Mouse (Mus musculus): ENCODE measurements around the gene Pcsk1n. TPM values are rescaled to one million over a fixed set of nuclear protein-coding genes. Genes with fewer than 3 reads are reported as not detected.

Gene Pcsk1n
- total RNA-seq, 2 experiments from 2014 or later, result not detected

DNA sequence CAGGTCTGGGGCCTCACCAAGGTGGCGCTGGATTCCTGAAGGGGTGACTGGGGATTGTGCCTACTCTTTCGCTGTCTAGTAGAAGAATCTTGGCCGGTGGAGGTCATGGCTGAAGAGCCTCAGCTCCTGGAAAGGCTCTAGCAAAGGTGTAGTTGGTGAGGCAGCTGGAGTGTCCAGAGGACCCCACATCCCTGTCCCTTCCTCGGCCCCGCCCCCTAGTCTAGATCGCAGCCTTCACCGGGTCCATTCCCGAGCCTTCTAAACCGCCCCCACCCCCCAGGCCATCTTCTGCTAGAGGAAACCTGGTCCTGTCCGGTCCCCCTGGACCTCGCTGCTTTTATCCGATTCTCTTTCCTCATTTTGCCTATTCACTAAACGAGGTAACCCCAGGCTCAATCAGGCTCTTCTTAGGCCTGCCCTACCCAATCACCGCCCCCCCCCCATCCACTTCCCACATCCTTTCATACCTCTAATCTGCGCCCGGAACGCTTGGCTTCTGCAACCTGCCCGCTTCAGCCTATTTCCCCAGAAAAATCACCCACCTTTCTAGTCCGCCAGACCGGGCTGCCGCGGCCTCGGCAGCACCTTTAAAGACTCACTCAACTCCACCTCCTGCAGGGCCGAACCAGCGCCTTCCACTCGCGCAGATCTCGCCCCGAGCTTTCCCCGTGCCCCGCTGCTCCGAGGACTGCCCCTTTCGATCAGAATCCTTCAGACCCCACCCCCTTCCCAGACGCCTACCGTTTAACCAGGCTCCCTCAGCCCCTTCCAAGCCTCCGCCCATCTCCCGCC is 27.7 kb downstream of the Pcsk1n start, which contains the start of gene Hdac6:
Gene Hdac6, minus strand, starts transcription at position 782 of the 792 bp plus-strand sequence.
- peak; percentile 8 for DNase-seq

DNA sequence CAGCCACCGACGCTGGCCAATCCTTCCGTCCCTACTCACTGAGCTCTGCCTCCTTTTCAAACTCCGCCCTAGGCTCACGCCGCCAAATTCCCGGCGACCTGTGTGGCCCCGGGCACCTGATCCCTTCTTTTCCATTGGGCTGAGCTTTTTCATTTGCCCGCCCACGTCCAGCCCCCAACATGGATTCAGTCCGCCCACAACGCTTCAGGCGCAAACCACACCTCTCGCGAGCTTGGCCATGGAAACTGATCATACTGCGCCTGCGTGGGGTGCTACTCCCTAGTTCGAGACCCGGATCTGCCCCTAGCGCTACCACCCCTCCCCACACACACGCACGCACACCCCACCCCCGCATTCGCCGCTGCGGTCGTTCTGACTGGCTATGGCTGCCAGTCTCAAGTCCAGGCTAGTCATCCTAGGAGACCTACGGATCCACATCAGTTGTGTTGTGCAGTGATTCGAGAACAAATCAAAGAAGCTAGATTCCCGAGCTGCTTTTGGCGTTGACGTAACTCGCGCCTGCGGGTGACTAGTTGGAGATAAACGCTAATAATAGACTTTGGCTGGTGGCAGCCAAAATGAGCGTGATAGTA is 28.4 kb downstream of the Pcsk1n start:
- DNase-seq, result peak; percentile 94

DNA sequence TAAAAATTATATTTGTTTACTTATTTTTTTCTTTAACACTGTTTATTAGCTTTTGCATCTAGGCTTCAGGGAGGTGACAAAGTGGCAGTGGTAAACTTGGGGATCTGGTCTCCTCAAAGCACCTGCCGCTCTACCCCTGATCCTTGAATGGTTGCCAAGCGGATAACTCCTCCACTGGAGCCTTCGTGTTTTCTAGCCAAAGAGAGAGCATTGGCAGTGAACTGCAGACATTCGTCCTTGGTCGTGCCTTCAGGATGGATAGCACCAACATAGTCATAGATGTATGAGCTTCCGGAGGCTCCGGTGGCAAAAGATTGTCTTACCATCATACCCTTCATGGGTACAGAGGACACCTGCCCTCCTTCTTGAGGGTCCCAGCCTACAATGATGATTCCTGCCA is 30.5 kb downstream of the Pcsk1n start:
- no peak for DNase-seq

DNA sequence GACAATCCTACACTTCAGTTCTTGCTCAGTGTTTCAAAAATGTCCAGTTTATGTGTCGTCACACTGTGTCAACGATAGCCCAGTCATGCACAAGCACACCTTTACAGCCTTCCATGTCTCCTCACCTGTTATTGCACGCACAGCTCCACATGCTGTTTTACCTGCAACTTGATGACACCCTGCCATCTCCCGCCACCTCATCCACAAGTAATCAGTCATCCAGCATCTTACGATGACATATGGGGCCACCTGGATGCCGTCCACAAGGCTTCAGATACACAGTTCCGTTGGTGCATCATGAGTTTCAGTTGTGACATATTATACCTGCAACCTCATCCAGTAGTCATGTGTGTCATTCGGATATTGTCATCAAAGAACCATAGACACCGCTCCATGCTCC is 39.2 kb downstream of the Pcsk1n start:
- DNase-seq, result no peak

DNA sequence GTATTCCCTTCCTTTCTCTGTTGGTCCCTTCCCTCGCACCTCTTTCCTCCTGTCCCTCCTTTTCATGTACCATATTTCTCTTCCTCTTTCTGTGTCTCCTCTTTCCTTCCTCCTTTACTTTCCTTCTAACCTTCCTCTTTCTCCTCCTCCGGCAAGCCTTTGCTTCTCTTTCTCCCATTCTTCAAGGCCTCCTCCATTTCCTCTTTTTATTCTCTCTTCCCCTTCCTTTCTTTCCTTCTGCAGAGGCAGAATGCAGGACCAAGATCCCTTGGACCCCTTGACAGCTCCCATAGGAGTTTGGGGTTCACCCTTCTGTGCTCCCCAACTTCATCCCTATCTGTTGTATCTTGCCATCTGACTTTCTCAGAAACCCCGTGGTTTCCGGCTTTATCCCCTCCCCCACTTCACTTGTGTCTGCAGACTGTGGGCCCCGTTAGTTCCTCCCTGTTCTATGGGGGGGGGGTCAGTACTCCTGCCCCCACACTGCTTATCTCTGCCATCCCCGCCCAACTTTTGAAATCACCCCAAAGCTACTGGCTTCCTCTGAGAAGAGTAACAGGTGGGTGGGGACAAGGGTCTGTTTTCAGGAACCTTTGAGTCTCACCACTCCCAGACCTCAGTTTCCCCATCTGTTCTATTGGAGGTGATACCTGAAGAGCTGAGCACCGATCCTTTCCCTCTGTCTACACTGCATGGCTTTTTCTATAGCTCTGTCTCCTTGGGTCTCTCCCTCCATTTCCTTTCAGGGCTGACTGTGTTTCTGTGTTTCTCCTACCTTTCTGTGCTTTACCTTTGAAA is 44.4 kb downstream of the Pcsk1n start:
- DNase-seq, result no peak

DNA sequence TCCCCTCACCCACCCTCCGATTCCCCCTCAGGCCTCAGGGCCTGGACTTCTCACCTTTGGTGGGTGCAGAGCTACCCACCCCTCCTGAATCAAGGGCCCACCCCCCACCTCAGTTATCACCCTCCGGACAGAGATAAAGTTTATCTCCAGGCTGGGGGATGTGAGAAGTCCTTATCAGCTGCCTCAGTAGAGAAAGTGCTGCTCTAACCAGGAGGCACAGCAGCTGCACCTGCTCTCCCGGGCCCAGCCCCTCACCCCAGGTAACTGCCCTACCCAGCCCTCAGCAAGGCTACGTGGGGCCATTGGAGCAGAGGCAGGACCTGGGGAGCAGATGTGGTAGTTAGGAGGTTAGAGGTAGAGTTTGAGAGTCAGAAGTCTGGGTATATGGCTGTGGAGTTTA is 46.5 kb downstream of the Pcsk1n start:
- no peak for DNase-seq

DNA sequence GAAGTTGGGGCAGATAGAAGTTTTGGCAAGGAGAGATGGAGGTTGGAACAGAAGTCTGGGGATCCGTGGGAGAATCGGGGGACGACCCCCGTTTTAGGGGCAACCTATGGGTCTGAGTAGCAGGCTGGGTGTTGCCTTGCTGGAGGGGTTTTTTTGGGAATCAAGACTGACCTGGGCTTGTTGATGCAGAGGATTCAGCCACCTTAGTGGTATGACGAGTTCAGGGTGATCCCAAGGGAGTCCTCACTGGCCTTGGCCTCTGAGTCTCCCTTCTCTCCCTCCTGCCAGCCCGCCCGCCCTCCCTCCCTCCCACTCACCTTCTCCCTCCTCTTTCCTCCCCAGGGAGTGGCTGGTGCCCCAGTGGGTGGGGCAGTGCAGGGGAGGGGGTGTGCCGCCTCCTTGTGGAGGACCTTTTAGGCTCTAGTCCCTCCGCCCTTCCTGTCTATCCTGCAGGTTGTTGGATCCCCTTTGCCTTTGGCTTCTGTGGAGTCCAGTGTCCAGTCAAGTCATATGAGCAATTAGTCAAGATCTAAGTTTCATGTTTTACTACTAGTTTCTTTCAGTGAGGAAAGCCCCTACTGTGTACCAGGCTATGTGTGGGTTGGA is 48.1 kb downstream of the Pcsk1n start:
- DNase-seq, result no peak

DNA sequence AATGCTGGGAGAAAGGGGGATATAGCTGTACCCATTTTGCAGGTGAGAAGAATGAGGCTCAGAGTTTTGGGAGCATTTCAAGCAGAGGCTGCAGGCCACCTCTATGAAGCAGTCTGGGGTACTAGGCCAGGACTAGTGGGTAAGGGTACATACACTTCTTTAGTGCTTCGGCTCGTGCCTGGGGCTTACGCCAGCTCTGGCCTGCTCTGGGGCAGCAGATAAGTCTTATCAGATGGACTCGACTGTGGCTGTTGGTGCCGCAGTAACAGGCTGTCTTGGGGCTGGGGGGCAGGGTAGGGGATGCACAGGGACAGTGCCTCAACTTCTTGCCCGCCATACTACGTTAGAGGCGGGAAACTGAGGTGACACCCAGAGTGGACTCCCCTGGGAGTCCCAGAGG is 48.6 kb downstream of the Pcsk1n start:
- no peak for DNase-seq

DNA sequence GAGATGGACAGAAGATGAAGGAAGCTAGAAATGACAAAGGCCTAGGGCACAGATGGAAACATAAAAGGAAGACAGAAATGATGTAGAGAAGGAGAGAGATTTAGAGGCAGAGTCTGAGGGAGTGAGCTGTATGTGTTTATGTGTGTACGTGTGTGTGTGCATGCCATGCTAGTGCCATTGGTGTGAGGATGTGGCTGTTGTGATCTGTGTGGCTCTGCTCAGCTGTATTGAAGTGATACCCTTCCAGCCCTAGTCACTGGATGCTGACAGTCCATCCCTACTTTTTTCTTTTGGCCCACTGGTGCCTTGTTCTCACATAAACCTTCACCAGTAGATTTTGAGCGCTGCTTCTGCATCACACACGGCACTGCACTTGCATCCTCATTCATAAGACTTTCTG is 49.3 kb downstream of the Pcsk1n start:
- DNase-seq, result no peak

DNA sequence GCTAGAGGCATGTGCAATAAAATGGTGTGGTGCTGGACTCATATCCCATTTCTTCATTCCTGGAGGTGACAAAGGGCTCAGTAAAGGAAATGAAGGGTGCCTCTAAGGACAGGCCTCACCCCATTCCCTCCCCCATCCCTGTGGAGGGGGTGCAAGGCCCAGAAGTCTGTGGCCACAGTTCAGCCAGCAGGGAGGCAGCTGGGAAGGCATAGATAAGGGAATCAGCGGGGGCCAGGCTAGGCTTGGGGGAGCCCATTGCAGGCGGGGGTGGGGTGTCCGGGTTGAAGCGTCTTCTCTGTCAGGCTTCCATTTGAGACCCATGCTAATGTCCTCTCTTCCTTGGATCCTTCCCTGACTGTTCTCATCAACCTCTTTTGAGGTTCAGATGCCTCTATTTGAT is 51.7 kb downstream of the Pcsk1n start:
- no peak for DNase-seq

Other genes with a start within 250 kb of the Pcsk1n start
- 100 to 1,000 TPM; 101 to 115 TPM for gene Plp2, start 248.4 kb upstream of the Pcsk1n start, total RNA-seq (2021)
- gene Magix, start 238.6 kb upstream of the Pcsk1n start, total RNA-seq (2021), result 1 to 10 TPM; 2.3 to 2.7 TPM
- 10 to 100 TPM; 26.1 to 26.4 TPM for gene Gpkow, start 222.7 kb upstream of the Pcsk1n start, total RNA-seq (2021)
- gene Wdr45, start 205.5 kb upstream of the Pcsk1n start, total RNA-seq (2021), result 10 to 100 TPM; 23.6 to 23.9 TPM
- gene Gm45208, start 197.6 kb upstream of the Pcsk1n start, total RNA-seq (2021), result not detected
- 10 to 100 TPM; 10.3 to 11.0 TPM for gene Praf2, start 191.4 kb upstream of the Pcsk1n start, total RNA-seq (2021)
- gene Ccdc120, start 168.9 kb upstream of the Pcsk1n start, total RNA-seq (2021), result 1 to 10 TPM; 1.2 to 3.0 TPM
- gene Tfe3, start 157.3 kb upstream of the Pcsk1n start, total RNA-seq (2021), result 10 to 100 TPM; 16.2 to 16.5 TPM
- gene Gripap1, start 130.1 kb upstream of the Pcsk1n start, total RNA-seq (2021), result 10 to 100 TPM; 23.7 to 28.4 TPM
- under 1 TPM; 0.48 to 0.59 TPM for gene Kcnd1, start 97.5 kb upstream of the Pcsk1n start, total RNA-seq (2021)
- gene Otud5, start 78.5 kb upstream of the Pcsk1n start, total RNA-seq (2021), result 10 to 100 TPM; 34.8 to 39.3 TPM
- gene Pim2, start 41.6 kb upstream of the Pcsk1n start, total RNA-seq (2021), result 1 to 10 TPM; 3.3 to 5.0 TPM
- gene Slc35a2, start 35.8 kb upstream of the Pcsk1n start, total RNA-seq (2021), result 10 to 100 TPM; 15.5 to 17.7 TPM
- 10 to 100 TPM; 35.0 to 37.7 TPM for gene Pqbp1, start 20.6 kb upstream of the Pcsk1n start, total RNA-seq (2021)
- 10 to 100 TPM; 57.3 to 61.3 TPM for gene Timm17b, start 20.5 kb upstream of the Pcsk1n start, total RNA-seq (2021)
- gene Gm10491, start 12.0 kb upstream of the Pcsk1n start, total RNA-seq (2021), result not detected
- not detected for gene Gm10490, start 10.3 kb upstream of the Pcsk1n start, total RNA-seq (2021)
- not detected for gene Eras, start 8.8 kb downstream of the Pcsk1n start, total RNA-seq (2021)
- 10 to 100 TPM; 30.3 to 32.8 TPM for gene Hdac6, start 28.1 kb downstream of the Pcsk1n start, total RNA-seq (2021)
- gene Gata1, start 58.2 kb downstream of the Pcsk1n start, total RNA-seq (2021), result under 1 TPM in 1 of 2 experiments, not detected in 1; 0.14 TPM
- not detected for gene Glod5, start 98.7 kb downstream of the Pcsk1n start, total RNA-seq (2021)
- gene Suv39h1, start 154.9 kb downstream of the Pcsk1n start, total RNA-seq (2021), result 10 to 100 TPM; 16.3 to 16.4 TPM
- gene Was, start 170.7 kb downstream of the Pcsk1n start, total RNA-seq (2021), result 1 to 10 TPM; 1.5 to 2.1 TPM
- 10 to 100 TPM; 74.1 to 79.1 TPM for gene Wdr13, start 213.1 kb downstream of the Pcsk1n start, total RNA-seq (2021)
- 100 to 1,000 TPM; 471 to 553 TPM for gene Rbm3, start 226.1 kb downstream of the Pcsk1n start, total RNA-seq (2021)

Measured in heart, postnatal 4 days (tissue).